Mouse (Mus musculus): ENCODE results near the gene Cryaa. TPM values are rescaled to one million over a fixed set of nuclear protein-coding genes. Genes with fewer than 3 reads are reported as not detected.
A peak's percentile ranks its signal among the peaks of the same experiment; 100 is the strongest.

Gene Cryaa
- polyA plus RNA-seq, 1 experiment from 2014 or later, result not detected

DNA sequence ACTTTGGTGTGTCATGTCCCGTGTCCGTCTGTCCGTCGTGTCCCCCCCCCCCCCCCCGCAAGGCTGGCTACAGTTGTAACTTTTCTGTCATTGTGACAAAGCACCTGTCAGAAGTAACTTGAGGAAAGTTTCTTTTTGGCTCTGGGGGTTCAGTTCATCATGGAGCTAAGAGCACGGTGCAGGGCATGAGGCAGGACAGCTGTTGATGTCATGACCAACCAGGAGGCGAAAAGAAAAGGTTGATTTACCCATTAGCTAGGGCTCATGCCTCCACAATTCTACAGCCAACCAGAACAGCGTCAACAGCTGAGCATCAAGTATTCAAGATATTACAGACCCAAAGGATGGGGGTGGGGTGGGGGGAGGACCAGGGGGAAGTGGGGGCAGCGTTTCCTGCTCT is 9.3 kb upstream of the Cryaa start:
- Histone ChIP-seq H3K4me3 (replicated peaks) (no peak overlapping the region), H3K4me1 (peaks cover 4% of the 10 kb centered on the region), H3K27ac (no peak overlapping the region), H3K36me3 (replicated peaks) (no peaks in the 10 kb centered on the region), H3K9me3 (no peaks in the 10 kb centered on the region), H3K9ac (no peak overlapping the region), H3K4me2 (no peak overlapping the region), H3K27me3 (no peaks in the 10 kb centered on the region)
- 89% methylated on average over 6 of the region's 9 CpGs for WGBS
- ATAC-seq (ENCODE audit: low FRiP score), result no peak

DNA sequence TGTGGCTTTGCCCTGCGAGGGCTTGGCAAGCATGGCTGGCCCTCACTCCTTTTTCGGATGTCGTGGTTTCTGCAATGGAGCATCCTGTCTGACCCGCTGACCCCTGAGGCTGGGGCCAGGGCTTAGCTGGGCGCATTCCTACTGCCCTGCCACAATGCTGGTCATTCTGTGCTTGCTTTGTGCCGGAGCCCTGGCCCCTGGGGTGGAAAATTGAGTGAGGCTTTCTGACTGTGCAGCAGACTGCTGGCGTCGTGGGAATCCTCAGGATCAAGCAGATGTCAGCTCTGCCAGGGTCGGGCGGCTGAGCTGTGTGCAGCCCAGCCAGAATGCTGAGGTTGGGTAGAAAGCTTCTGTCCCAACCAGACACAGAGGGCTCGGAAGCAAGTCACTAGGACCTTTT is 7.4 kb upstream of the Cryaa start:
- peaks cover 4% of the 10 kb centered on the region for H3K4me1 ChIP-seq
- H3K36me3 ChIP-seq (replicated peaks), result no peaks in the 10 kb centered on the region
- no peak overlapping the region for H3K9ac ChIP-seq
- no peak overlapping the region for H3K4me2 ChIP-seq
- H3K27ac ChIP-seq, result no peak overlapping the region
- H3K9me3 ChIP-seq, result no peaks in the 10 kb centered on the region
- 11% methylated on average over 11 of the region's 11 CpGs for WGBS
- ATAC-seq (ENCODE audit: low FRiP score), result no peak
- no peaks in the 10 kb centered on the region for H3K27me3 ChIP-seq
- H3K4me3 ChIP-seq (replicated peaks), result no peak overlapping the region

DNA sequence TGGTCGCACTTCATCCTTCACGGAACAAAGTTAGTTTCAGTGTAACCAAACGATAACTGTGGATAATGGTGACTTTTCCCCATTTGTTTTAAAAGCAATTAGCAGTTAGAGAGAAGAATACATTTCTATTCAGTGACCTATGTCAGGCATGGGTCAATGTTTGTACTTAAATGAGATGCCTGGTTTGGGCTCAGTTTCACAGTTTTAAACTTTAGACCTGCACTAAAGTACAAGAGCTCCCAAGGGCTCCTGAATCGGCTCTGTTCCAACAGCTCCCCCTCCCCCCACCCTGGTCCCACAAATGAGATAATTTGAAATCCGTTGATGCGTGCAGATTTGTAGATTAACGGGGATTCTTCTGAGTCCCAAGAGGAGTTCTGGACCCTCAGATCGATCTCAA is 5.9 kb upstream of the Cryaa start:
- WGBS, result 66% methylated on average over 8 of the region's 8 CpGs
- Histone ChIP-seq H3K27me3 (no peaks in the 10 kb centered on the region), H3K36me3 (replicated peaks) (no peaks in the 10 kb centered on the region), H3K4me3 (replicated peaks) (no peak overlapping the region), H3K27ac (no peak overlapping the region), H3K9me3 (no peaks in the 10 kb centered on the region), H3K4me2 (no peak overlapping the region), H3K4me1 (peaks cover 4% of the 10 kb centered on the region), H3K9ac (no peak overlapping the region)
- ATAC-seq (ENCODE audit: low FRiP score), result no peak

DNA sequence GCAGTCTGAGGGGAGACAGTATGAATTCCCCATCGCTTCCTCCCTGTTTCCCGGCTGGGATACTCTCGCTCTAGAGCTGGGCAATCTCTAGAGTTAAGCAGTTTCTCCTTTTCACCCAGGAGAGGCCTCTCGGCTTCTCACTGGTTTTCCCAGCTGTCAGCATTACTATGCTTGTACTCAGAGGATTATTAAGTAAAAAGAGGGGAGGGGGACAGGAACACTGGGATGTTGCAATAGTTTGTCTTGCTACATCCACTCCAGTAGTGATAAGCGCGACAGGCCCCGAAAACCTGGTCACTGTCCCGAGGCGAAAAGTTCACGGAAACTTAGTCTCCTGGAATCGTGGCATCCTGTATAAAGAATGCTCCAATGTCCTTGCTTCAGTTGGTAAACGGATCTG is 5.3 kb upstream of the Cryaa start:
- no peaks in the 10 kb centered on the region for H3K36me3 ChIP-seq (replicated peaks)
- no peak overlapping the region for H3K9ac ChIP-seq
- peaks cover 4% of the 10 kb centered on the region for H3K4me1 ChIP-seq
- no peak overlapping the region for H3K4me3 ChIP-seq (replicated peaks)
- H3K27me3 ChIP-seq, result no peaks in the 10 kb centered on the region
- 85% methylated on average over 12 of the region's 12 CpGs for WGBS
- no peak for ATAC-seq (ENCODE audit: low FRiP score)
- H3K4me2 ChIP-seq, result no peak overlapping the region
- H3K27ac ChIP-seq, result no peak overlapping the region
- H3K9me3 ChIP-seq, result no peaks in the 10 kb centered on the region

DNA sequence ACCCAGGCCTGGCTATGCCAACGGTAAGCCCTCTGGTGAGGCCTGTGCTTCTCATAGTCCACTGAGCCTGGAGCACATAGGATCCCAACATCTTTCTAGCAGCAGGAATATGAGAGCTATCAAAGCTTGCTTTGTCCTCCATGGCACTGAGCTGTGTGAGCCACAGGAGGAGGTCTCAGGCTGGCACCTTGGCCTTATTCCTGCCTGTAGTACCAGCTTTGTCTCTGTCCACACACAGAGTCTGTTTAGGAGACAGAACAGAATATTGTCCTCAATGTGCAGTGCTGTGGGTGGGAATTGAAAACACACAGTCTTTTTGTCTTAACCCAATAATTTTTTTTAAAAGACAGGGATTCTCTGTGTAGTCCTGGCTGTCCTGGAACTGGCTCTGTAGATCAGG is 3.2 kb upstream of the Cryaa start:
- 83% methylated on average over 1 of the region's 1 CpGs for WGBS
- H3K4me3 ChIP-seq (replicated peaks), result no peak overlapping the region
- peaks cover 4% of the 10 kb centered on the region for H3K4me1 ChIP-seq
- no peak overlapping the region for H3K4me2 ChIP-seq
- H3K9me3 ChIP-seq, result no peaks in the 10 kb centered on the region
- H3K27ac ChIP-seq, result no peak overlapping the region
- no peak for ATAC-seq (ENCODE audit: low FRiP score)
- H3K9ac ChIP-seq, result no peak overlapping the region
- 0 out of 2 replicates have a peak, but pooled peaks cover 6% of the 10 kb centered on the region for H3K27me3 ChIP-seq
- no peaks in the 10 kb centered on the region for H3K36me3 ChIP-seq (replicated peaks)

DNA sequence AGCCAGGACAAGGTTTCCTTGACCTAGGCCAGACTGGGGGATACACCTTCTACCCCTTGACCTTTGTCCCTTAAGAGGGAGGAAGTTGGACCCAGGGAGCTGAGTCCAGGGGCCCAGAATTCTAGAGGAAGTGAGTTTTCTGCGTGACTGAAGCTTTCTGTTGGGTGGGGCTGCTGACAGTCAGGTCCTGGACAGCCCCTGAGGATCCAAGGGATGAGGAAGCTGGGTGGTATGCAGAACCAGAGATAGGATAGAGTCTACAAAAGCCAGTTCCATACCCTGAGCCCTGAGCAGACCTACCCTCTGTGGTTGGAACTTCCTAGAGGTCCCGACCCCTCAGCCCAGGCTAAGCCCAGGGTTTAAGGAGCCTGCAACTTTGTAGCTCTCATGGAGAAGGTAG is 2.8 kb downstream of the Cryaa start:
- H3K27ac ChIP-seq, result no peak overlapping the region
- no peak overlapping the region for H3K4me2 ChIP-seq
- ATAC-seq (ENCODE audit: low FRiP score), result no peak
- H3K9ac ChIP-seq, result no peak overlapping the region
- H3K36me3 ChIP-seq (replicated peaks), result no peaks in the 10 kb centered on the region
- WGBS, result 79% methylated on average over 2 of the region's 2 CpGs
- H3K27me3 ChIP-seq, result peaks cover 12% of the 10 kb centered on the region; the same call in 1 of the 2 replicates
- no peaks in the 10 kb centered on the region for H3K4me1 ChIP-seq
- H3K4me3 ChIP-seq (replicated peaks), result no peak overlapping the region
- H3K9me3 ChIP-seq, result no peaks in the 10 kb centered on the region

DNA sequence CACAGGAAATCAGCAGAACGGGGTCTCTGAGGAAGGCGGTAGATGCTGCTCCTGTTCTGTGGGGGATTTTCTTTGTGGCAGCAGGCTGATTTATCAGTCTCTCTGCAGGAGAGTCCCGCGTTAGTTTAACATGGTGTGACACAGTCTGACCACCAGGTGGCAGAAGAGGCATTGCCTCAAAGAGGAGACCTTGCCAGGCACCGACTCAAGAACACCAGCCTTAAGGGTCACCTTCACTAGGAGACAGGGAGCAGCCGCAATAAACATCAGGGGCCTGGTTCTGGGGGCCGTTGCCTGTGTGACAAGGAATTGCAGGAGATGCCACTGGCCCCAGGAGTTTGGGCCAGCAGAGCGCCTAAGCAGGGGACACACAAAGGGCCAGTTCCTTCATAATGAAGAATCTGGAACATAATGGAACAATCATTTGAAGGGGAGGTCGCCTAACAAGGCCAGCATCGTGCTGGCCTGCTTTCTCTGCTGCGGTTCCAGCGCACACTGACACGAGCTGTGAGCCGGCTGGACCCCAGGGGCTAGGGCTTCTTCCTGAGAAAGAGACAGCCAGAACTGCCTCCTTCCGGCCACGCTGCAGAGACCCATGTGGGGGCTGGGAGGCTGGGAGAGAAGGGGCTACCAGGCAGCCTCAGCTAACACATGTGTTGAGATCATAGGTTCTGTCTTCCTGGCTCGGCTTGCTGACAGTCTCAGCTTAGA is 8.1 kb downstream of the Cryaa start:
- Histone ChIP-seq H3K4me1 (peaks cover 9% of the 10 kb centered on the region), H3K36me3 (replicated peaks) (no peaks in the 10 kb centered on the region), H3K4me3 (replicated peaks) (no peak overlapping the region), H3K9ac (peak overlapping the region; percentile 26), H3K9me3 (no peaks in the 10 kb centered on the region), H3K27ac (peak overlapping the region; percentile 63), H3K4me2 (0 out of 2 replicates have a peak overlapping the region, but pooled peaks have one; percentile 13), H3K27me3 (peaks cover 7% of the 10 kb centered on the region; the same call in 1 of the 2 replicates)
- WGBS, result 18% methylated on average over 17 of the region's 17 CpGs
- ATAC-seq (ENCODE audit: low FRiP score), result peak; percentile 87

DNA sequence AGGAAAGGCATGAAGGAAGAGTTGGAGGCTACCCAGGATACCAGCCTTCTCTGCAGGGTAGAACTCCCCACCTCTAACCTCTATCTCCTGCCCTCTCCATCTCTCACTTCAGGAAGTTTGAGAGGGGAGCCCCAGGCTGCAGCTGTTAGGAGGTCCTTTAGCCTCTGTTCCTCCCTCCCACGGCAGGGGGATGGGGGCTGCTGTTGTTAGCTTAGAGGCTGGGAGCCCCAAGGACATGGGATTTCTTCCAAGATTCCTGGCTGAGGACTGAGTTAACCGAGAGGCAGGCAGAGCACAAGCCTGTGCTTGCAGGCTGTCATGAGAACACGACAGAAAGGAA is 8.6 kb downstream of the Cryaa start:
- no peak overlapping the region for H3K4me2 ChIP-seq
- H3K4me3 ChIP-seq (replicated peaks), result no peak overlapping the region
- H3K27me3 ChIP-seq, result peaks cover 7% of the 10 kb centered on the region; the same call in 1 of the 2 replicates
- peak overlapping the region; percentile 26 for H3K9ac ChIP-seq
- H3K4me1 ChIP-seq, result peaks cover 9% of the 10 kb centered on the region
- ATAC-seq (ENCODE audit: low FRiP score), result no peak
- WGBS, result 43% methylated on average over 3 of the region's 3 CpGs
- no peaks in the 10 kb centered on the region for H3K36me3 ChIP-seq (replicated peaks)
- peak overlapping the region; percentile 63; the same call in 1 of the 2 replicates for H3K27ac ChIP-seq
- no peaks in the 10 kb centered on the region for H3K9me3 ChIP-seq

DNA sequence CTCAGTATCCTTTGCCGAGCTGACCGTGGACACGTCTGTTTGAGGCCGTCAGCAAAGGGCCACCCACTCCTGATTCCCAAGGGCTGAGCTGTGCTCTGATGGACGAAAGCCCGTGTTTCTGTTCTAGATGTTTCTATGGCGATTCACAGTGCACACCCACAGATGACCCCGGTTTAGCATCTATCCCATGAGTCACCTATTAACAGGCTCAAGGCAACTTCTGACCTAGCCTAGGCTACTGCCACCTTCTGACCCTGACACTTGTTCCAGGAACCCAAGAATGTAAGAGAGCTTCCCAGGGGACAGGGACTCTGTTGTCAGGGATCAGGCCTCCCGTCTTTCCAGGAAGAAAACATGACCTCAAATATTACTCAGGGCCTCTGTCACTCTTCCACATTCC is 10.5 kb downstream of the Cryaa start:
- no peak overlapping the region for H3K27ac ChIP-seq

DNA sequence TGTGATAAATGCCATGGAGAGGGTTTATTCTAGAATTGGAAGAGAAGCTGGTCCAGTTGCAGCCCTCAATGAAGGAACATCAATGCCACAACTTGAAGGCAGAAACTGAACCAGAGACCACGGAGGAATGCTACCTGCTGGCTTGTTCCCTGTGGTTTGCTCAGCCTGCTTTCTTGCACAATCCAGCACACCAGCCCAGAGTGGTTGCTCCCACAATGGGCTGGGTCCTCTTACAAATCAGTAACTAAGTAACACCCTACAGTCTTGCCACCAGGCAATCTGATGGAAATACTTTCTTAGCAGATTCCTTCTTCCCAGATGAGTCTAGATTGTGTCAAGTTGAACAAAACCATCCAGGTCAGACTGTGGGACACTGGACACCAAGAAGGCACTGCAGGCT is 12.0 kb downstream of the Cryaa start:
- no peak overlapping the region for H3K27ac ChIP-seq
- H3K4me3 ChIP-seq (replicated peaks), result no peak overlapping the region
- no peak overlapping the region for H3K9ac ChIP-seq
- no peaks in the 10 kb centered on the region; the same call in 1 of the 2 replicates for H3K27me3 ChIP-seq
- peaks cover 25% of the 10 kb centered on the region for H3K4me1 ChIP-seq
- ATAC-seq (ENCODE audit: low FRiP score), result no peak
- H3K9me3 ChIP-seq, result no peaks in the 10 kb centered on the region
- no peaks in the 10 kb centered on the region for H3K36me3 ChIP-seq (replicated peaks)
- H3K4me2 ChIP-seq, result no peak overlapping the region
- 76% methylated on average over 1 of the region's 1 CpGs for WGBS

More for the DNA sequence above, 10.5 kb downstream of the Cryaa start:
- no peak overlapping the region for H3K4me3 ChIP-seq (replicated peaks)
- no peak overlapping the region for H3K4me2 ChIP-seq
- WGBS, result 85% methylated on average over 9 of the region's 9 CpGs
- ATAC-seq (ENCODE audit: low FRiP score), result no peak
- no peaks in the 10 kb centered on the region for H3K36me3 ChIP-seq (replicated peaks)
- peaks cover 12% of the 10 kb centered on the region for H3K4me1 ChIP-seq
- no peaks in the 10 kb centered on the region for H3K9me3 ChIP-seq
- peaks cover under 1% of the 10 kb centered on the region; the same call in 1 of the 2 replicates for H3K27me3 ChIP-seq
- no peak overlapping the region for H3K9ac ChIP-seq

DNA sequence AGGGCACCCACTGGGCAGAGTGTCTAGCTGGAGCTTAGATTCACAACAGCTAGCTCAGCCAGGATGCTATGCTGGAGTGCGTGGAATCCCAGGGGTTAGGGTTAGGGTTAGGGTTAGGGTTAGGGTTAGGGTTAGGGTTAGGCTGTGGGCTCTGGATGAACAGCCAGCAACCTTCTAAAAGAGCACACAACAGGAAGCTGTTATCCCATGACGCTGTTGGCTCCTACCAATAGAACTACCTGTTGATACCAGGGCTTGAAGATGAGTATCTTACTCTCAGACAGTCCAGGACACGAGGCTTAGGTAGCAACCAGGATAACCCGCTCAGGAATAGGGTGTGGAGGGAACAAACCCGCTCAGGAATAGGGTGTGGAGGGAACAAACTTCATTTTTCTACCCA is 15.3 kb downstream of the Cryaa start:
- Histone ChIP-seq H3K27me3 (no peaks in the 10 kb centered on the region; the same call in 1 of the 2 replicates), H3K27ac (no peak overlapping the region), H3K4me2 (peak overlapping the region; percentile 48; the same call in 1 of the 2 replicates), H3K36me3 (replicated peaks) (no peaks in the 10 kb centered on the region), H3K4me1 (peaks cover 16% of the 10 kb centered on the region), H3K9ac (no peak overlapping the region), H3K9me3 (no peaks in the 10 kb centered on the region), H3K4me3 (replicated peaks) (no peak overlapping the region; the same call in 1 of the 2 replicates)
- WGBS, result 41% methylated on average over 5 of the region's 5 CpGs
- ATAC-seq (ENCODE audit: low FRiP score), result peak; percentile 21

DNA sequence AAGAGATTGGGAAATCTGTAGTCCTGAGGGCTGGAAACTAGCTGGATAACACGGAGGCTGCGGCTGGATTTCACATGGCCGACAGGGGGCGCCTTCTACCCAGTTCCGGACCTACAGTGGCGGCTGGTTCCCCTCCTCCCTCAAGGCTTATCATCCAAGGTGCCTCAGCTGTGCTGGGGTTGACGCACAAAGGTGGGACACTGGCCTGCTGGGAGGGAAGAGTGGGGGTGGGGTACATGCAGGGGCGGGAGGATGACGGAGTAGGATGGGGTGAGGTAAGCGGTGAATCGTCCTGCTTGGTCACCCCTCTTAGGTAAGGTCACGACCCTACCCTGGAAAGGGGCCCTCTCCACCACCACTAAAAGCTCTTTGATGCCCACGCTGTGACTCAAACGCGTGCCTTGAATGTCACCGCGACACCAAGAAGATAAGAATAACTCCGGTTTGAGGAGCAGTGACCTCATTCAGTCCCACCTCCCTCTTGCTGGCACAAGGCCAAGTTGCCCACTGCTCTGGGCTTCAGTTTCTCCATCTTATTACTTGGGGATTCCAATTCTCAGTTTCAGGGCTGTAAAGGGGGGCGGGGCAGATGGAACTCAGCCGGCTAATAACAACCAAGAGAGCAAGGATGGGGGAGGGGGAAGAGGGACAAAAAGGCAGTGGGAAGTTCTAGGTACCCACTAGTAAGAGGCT is 15.9 kb downstream of the Cryaa start:
- peak overlapping the region; percentile 21 for H3K4me3 ChIP-seq (replicated peaks)
- peak; percentile 83 for ATAC-seq (ENCODE audit: low FRiP score)

More for the DNA sequence above, 15.9 kb downstream of the Cryaa start:
- Histone ChIP-seq H3K36me3 (replicated peaks) (no peaks in the 10 kb centered on the region), H3K4me2 (peak overlapping the region; percentile 48), H3K27me3 (no peaks in the 10 kb centered on the region), H3K9ac (no peak overlapping the region), H3K4me1 (peaks cover 21% of the 10 kb centered on the region), H3K27ac (no peak overlapping the region), H3K9me3 (no peaks in the 10 kb centered on the region)
- whole genome bisulfite sequencing, result 4% methylated on average over 20 of the region's 20 CpGs

Data from forebrain, embryonic 12.5 days (tissue).